Mouse (Mus musculus) 416B (cell line): ENCODE measurements around the gene Vash2.
"Not testable (repeated sequence)": the region's sequence is repeated elsewhere in the genome, so short reads cannot be mapped to it uniquely, and the experiment has no call there.

Experiments used
- DNase-seq: peaks from one replicate; pipeline ENCODE4 v3.0.0; 2011; ENCODE audit warnings: low read depth

The Vash2 gene

GRCm38 (mm10) chr1:190927311-190927710 is 51.8 kb downstream of the Vash2 start:
- no peak for DNase-seq

GRCm38 (mm10) chr1:190924812-190925211 is 54.3 kb downstream of the Vash2 start, which contains the start of gene Angel2:
Gene Angel2, plus strand, starts transcription at chr1:190925112.
- DNase-seq = not testable (repeated sequence)

GRCm38 (mm10) chr1:190919725-190920469 is 59.2 kb downstream of the Vash2 start:
- DNase-seq = no peak

DNA sequence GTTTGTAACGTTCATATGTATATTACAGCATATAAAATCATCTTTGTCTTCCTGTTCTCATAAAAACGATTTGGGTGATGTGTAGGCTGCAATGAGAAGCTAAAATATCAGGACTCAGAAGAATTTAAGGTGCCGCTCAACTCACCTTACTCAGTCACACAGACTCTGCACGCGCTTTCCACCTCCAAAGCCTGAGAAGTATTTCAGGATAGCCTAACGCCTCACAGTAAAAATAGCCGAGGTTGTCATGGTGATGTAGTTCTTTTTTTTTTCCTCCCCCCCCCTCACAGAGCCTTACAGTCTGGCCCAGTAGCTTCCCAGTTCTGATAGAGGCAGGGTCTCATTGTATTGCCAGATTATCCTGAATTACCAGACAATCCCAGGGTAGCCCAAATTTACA is 60.2 kb downstream of the Vash2 start:
- no peak for DNase-seq

DNA sequence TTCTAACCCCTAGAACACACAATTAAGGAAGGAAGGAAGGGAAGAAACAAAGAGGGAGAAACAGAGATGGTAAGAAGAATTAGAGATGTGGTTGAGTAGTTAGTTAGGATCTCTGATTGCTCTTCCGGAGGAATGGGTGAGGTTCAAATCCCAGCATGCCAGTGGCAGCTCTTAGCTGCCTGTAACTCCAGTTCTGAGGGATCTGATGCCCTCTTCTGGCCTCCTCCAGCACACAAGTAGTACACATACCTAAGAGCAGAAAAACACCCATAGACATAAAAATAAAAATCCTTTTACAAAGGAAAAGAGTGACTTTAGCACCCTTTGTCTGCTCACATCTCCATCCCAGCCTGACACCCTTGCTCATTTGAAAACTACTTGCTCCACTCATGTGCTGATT is 66.5 kb downstream of the Vash2 start:
- no peak for DNase-seq

- no peak for DNase-seq
These were observed 67.5 kb downstream of the Vash2 start, which contains the start of gene Rps6kc1 for GRCm38 (mm10) chr1:190911415-190912123. Gene Rps6kc1, minus strand, starts transcription at chr1:190911770.

DNA sequence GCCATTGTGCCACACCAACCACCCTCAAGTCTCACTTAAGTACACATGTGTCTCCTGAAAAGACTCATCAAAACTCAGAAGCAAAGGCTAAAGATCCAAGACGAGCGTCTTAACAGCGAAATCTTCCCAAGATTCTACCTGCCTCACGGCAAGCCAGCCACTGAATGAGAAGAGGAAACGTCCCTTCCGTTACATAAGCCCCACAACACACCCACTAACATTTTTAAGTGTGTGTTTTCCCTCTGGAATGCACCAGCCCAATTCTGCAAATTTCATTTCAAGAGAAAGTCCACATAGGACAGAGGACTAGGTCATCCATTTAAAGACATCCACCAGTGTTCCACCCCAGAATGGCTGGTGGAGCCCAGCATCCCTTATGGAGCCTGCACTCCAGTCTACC is 68.3 kb downstream of the Vash2 start:
- no peak for DNase-seq

DNA sequence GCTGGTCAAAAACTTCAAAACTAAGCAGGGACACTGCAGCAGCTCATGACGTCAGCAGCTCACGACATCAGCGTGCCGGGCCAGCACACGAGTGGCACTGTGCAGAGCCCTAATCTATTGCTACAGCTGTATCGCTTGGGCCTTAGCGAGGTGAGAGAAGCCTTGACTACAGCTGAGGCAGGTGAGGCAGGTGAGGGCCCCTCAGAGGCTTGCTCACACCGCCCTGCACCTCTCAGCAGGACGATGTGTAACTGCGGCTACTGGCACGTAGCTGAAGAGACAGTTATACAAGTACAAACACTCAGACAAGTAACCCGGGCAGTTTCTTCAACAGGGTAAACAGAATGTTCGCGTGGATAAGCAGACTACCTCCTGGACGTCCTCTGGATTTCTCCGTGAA is 74.4 kb downstream of the Vash2 start:
- no peak for DNase-seq

DNA sequence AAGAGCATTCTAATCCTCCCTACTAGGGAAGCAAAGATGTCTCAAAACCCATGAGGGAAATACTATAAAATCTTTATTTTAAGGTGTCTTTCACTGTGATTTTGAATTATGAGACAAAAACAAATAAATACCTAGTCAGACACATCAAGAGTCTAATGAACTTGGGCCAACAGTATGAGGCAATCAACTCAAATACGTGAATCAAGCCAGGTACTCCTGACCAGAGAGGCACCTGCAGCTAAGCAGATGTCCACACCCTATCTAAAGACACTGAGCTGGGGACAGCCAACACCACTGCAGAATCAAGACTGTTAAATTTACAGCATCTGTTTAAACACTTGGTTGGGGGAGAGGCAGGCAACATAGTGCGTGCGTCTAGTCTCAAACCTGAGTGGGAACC is 75.0 kb downstream of the Vash2 start:
- DNase-seq = no peak

DNA sequence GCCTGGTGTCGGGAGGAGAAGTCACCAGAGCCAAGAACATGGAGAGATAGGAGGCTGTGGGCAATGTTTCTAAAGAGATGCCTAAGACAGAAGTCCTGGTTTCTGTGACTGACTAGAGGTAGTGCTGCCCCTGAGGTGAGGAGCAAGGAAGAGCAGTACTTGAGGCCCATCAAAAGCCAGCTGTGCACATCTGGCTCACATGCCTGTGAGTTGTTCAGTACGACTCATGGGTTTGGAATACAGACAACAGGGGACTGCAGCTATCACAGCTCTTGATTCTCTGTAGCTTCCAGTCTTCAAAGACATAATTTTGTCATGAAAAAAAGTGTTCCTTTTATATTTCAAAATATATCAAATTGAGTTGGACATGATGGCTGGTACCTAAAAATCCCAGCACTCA is 78.0 kb downstream of the Vash2 start:
- no peak for DNase-seq

DNA sequence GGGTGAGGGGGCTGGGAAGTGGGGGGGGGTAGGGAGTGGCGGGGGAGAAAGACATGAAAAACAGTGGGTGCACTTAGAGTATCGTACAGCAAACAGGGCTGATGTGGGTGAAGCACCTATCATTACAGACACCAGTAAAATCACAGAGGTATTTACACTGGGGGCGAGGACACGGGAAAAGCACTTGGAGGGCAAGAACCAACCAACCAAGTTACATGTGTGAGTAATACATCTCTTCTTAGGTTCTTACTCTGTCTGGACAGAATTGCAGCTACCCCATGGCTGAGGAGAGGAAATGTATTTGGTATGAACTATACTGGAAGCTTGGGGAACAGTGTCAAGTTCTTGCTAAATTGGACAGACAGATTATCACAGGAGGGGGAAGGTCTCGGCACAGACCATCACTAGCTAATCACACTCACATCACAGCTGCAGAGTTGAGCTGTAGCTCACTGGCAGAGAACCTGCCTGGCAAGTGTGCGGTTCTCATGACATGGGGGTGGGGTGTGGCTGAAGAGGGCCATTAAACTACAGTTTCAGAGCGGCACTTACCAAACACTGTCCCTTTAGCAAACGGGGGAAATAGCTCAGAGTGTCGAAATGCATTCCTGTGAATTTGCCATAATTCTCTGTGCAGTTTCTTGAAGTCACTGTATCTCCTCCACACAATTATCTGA is 80.1 kb downstream of the Vash2 start:
- no peak for DNase-seq

GRCm38 (mm10) chr1:190898186-190898585 is 80.9 kb downstream of the Vash2 start:
- DNase-seq = no peak
